Mouse (Mus musculus) intestine, embryonic 15.5 days (tissue): ENCODE results near the gene Fau. TPM values are rescaled to one million over a fixed set of nuclear protein-coding genes. Genes with fewer than 3 reads are reported as not detected.
A peak's percentile ranks its signal among the peaks of the same experiment; 100 is the strongest.

ENCODE experiments used
- ATAC-seq: fragments of 200-750 bp; cut with Nextera tagmentation; 2 replicates; pipeline ENCODE4 v1.8.0; 2017; ENCODE audit warnings: moderate TSS enrichment, moderate library complexity
- H3K27ac ChIP-seq: fragments of 300-500 bp; sonication (generic); 2 replicates; pipeline ENCODE4 v1.5.1; 2015; ENCODE audit warnings: mild to moderate bottlenecking, inconsistent platforms
- H3K27me3 ChIP-seq: fragments of 300-500 bp; sonication (generic); replicated peaks from 2 replicates; pipeline ENCODE4 v1.6.1; 2015; ENCODE audit warnings: inconsistent platforms
- H3K36me3 ChIP-seq: fragments of 300-500 bp; sonication (generic); 2 replicates; pipeline ENCODE4 v1.6.1; 2015; ENCODE audit warnings: inconsistent platforms
- H3K4me1 ChIP-seq: fragments of 300-500 bp; sonication (generic); replicated peaks from 2 replicates; pipeline ENCODE4 v1.6.1; 2015; ENCODE audit warnings: inconsistent platforms
- H3K4me2 ChIP-seq: fragments of 300-500 bp; sonication (generic); replicated peaks from 2 replicates; pipeline ENCODE4 v1.6.1; 2015; ENCODE audit warnings: mild to moderate bottlenecking, inconsistent platforms
- H3K4me3 ChIP-seq: fragments of 300-500 bp; sonication (generic); replicated peaks from 2 replicates; pipeline ENCODE4 v1.5.1; 2015; ENCODE audit warnings: inconsistent platforms
- H3K9ac ChIP-seq: fragments of 300-500 bp; sonication (generic); 2 replicates; pipeline ENCODE4 v1.6.1; 2015; ENCODE audit warnings: inconsistent platforms
- H3K9me3 ChIP-seq: fragments of 300-500 bp; sonication (generic); 2 replicates; pipeline ENCODE4 v1.6.1; 2016; ENCODE audit warnings: inconsistent platforms
- WGBS: fragments of 180-500 bp; shearing (Covaris S2); methylation state at CpG from one replicate; pipeline ENCODE4 v1.1.7; 2015; 5-methylcytosine and 5-hydroxymethylcytosine counted together
- polyA plus RNA-seq: library from polyadenylated mRNA; unstranded; fragments of >200 nt; fragmentation: Nextera tagmentation; extraction: Ambion mirVana; gene quantifications from 2 replicates; pipeline ENCODE4 v1.2.1, GENCODE M21; 2015

The Fau gene
- polyA plus RNA-seq, 1 experiment from 2014 or later: 876 TPM

DNA sequence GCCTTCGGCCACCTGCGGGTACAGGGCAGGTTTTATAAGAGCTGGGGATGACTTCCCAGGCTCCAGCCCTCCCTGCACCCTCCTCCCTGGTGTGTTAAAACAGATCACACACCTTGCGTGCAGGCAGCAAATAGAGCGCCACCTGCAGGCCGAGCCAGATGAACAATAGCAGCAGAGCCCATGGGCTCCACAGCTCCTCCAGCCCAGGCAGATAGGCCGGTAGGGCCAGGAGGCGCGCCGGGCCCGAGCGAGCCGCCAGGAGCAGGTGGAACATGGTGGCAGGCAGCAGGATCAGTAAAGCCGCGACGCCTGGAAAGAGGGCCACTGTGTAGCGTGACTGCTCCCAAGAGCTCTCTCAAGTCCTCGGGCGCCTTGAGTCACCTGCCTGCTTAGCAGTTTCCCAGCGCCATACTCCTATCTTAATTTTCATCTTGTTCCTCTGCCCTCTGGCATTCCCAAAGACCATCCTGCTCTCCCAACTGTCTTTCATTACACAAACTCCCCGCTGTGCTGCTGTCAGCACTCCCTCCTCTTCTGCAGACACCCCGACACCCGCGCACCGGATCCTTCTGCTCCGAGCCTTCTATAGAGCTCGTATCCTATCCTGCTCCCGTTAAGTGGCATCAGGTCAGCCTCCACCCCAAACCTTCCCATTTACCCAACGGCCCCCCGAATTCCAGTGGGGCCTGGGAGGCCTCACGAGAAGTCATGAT lies 9.5 kb downstream of the Fau start:
- H3K4me1 ChIP-seq: peaks cover 28% of the 10 kb centered on the region
- peaks cover 26% of the 10 kb centered on the region for H3K36me3 ChIP-seq
- peak overlapping the region; percentile 54 for H3K9ac ChIP-seq
- no peaks in the 10 kb centered on the region for H3K27me3 ChIP-seq
- H3K27ac ChIP-seq: peak overlapping the region; percentile 76
- H3K4me3 ChIP-seq: peak overlapping the region; percentile 48
- under 1% methylated on average over 30 of the region's 30 CpGs for WGBS
- peak; percentile 70 for ATAC-seq
- H3K4me2 ChIP-seq: peak overlapping the region; percentile 92
- H3K9me3 ChIP-seq: no peaks in the 10 kb centered on the region

DNA sequence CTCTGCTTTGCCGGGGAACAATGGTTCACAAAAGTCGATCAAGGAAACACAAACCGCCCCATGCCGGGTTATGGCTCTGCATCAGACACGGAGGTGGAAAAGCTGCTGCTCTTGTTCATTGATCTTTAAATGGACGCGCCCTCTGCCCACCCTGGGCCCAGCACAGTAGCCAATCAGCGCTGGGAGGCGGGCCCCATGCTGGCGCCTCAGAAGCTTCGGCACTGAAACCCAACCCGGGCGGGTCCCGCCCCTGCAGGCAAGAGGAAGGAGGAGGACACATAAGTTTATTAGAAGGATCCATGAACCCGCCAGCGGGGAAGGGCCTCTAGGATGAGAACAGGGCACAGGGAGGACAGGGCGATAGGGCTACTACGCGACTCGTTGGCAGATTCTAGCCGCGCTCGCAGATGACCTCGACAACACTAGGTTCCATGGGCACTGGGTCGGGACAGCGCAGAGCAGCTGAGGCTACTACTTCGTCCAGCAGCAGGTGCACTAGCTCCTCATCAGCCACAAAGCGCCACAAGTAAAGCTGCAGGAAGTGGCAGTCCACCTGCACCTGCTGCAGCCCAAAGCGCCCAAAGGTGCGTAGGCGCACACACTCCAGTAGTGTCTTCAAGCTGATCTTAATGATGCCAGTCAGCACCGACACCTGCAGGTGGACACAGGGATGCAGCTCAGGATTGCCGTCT lies 10.2 kb downstream of the Fau start, which contains the start of gene Tm7sf2:
TSS of gene Tm7sf2 (minus strand) at position 650 of the 692 bp plus-strand sequence.
- ATAC-seq: peak; percentile 97
- Histone ChIP-seq H3K4me3 (peak within 1 kb of the TSS; percentile 48), H3K36me3 (peaks cover 26% of the 10 kb centered on the region), H3K9me3 (no peaks in the 10 kb centered on the region), H3K27me3 (no peaks in the 10 kb centered on the region), H3K9ac (peak within 1 kb of the TSS; percentile 54), H3K4me1 (peaks cover 21% of the 10 kb centered on the region), H3K27ac (peak within 1 kb of the TSS; percentile 76), H3K4me2 (peak within 1 kb of the TSS; percentile 92)
- 7% methylated on average over 33 of the region's 33 CpGs for WGBS

DNA sequence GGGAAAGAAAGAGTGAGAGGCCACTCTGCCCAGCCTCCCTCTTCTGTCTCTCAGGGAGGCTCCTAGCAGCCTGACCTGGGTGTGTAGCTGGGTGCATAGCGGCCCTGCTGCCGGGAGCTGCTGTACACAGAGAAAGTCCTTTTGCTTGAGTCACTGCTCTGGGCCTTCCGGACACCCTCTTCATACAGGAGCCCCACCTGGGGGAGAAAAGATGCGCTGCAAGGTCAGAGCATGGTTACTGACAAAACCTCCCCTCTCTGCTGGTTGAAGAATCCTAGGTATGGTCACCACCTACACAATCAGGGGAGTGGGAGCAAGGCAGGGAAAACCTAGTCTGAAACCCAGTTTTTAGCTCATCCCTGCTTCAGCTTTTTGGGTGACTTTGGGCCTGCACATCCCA lies 11.3 kb downstream of the Fau start:
- Histone ChIP-seq H3K4me1 (peaks cover 21% of the 10 kb centered on the region), H3K9ac (no peak overlapping the region), H3K4me3 (no peak overlapping the region), H3K4me2 (no peak overlapping the region), H3K9me3 (no peaks in the 10 kb centered on the region), H3K36me3 (peaks cover 26% of the 10 kb centered on the region), H3K27ac (no peak overlapping the region), H3K27me3 (no peaks in the 10 kb centered on the region)
- WGBS: 61% methylated on average over 4 of the region's 4 CpGs
- ATAC-seq: no peak

DNA sequence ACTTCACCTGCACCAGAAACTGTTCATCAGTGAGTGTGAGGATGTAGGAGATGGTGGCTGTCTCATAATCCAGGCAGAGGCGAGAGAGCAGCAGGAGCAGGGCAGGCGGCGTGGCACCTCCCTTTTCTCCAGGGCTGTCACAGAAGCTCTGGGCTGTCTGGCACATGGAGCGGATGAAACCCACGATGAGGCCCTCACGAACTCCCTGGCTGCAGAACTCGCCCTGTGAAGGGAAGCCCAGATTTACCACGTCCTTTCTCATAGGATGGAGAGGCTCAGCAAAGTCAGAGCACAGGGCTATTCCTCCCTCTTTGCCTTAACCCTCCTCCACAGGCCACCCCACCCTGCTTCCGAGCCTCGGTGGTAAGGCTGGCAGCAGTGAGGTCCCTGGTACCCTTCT lies 12.2 kb downstream of the Fau start:
- Histone ChIP-seq H3K27ac (no peak overlapping the region), H3K9me3 (no peaks in the 10 kb centered on the region), H3K9ac (no peak overlapping the region), H3K4me2 (no peak overlapping the region), H3K4me1 (peaks cover 21% of the 10 kb centered on the region), H3K4me3 (no peak overlapping the region), H3K36me3 (peaks cover 26% of the 10 kb centered on the region), H3K27me3 (no peaks in the 10 kb centered on the region)
- WGBS: 91% methylated on average over 10 of the region's 10 CpGs
- ATAC-seq: no peak

GRCm38 (mm10) chr19:6070571-6071250 lies 13.1 kb downstream of the Fau start:
- Histone ChIP-seq H3K4me2 (no peak overlapping the region), H3K4me1 (peaks cover 21% of the 10 kb centered on the region), H3K36me3 (peaks cover 26% of the 10 kb centered on the region), H3K9me3 (no peaks in the 10 kb centered on the region), H3K9ac (no peak overlapping the region), H3K4me3 (no peak overlapping the region), H3K27ac (no peak overlapping the region), H3K27me3 (no peaks in the 10 kb centered on the region)
- WGBS: 87% methylated on average over 31 of the region's 31 CpGs
- ATAC-seq: no peak

GRCm38 (mm10) chr19:6071261-6071660 lies 13.6 kb downstream of the Fau start:
- Histone ChIP-seq H3K4me1 (peaks cover 24% of the 10 kb centered on the region), H3K4me3 (no peak overlapping the region), H3K27ac (no peak overlapping the region), H3K27me3 (no peaks in the 10 kb centered on the region), H3K36me3 (peaks cover 26% of the 10 kb centered on the region), H3K4me2 (no peak overlapping the region), H3K9ac (no peak overlapping the region), H3K9me3 (no peaks in the 10 kb centered on the region)
- no peak for ATAC-seq
- WGBS: 94% methylated on average over 19 of the region's 19 CpGs

DNA sequence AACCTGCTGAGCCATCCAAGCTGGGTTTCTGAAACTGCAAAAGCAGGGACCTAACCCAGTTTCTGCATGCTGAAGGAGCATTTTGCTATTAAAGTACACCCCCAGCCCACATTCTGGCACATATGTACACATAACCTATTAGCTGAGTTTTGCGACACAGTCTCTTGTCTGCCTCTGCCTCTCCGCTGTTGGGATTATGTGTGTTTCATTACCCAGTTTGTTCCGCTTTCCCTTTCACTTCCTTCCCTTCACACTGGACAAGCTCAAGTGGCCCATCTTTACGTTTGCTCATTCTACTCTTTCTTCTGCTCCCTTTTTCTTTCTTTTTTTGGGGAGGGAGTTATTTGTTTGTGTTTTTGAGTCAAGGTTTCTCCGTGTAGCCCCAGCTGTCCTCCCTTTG lies 16.2 kb downstream of the Fau start:
- H3K4me2 ChIP-seq: no peak overlapping the region
- WGBS: 87% methylated on average over 5 of the region's 5 CpGs
- no peaks in the 10 kb centered on the region for H3K9me3 ChIP-seq
- H3K27ac ChIP-seq: no peak overlapping the region
- H3K4me1 ChIP-seq: peaks cover 9% of the 10 kb centered on the region
- H3K9ac ChIP-seq: no peak overlapping the region
- no peak overlapping the region for H3K4me3 ChIP-seq
- peaks cover 26% of the 10 kb centered on the region for H3K36me3 ChIP-seq
- ATAC-seq: no peak
- no peaks in the 10 kb centered on the region for H3K27me3 ChIP-seq

- 1% methylated on average over 33 of the region's 33 CpGs for WGBS
- Histone ChIP-seq H3K9me3 (no peaks in the 10 kb centered on the region), H3K27ac (peak within 1 kb of the TSS; percentile 89), H3K36me3 (peaks cover 14% of the 10 kb centered on the region), H3K4me1 (peaks cover 9% of the 10 kb centered on the region), H3K9ac (peak within 1 kb of the TSS; percentile 81), H3K27me3 (no peaks in the 10 kb centered on the region), H3K4me2 (peak within 1 kb of the TSS; percentile 84), H3K4me3 (peak within 1 kb of the TSS; percentile 85)
- ATAC-seq: peak; percentile 93
Observed at GRCm38 (mm10) chr19:6076564-6077393, 19.1 kb downstream of the Fau start, which contains the start of gene Vps51. TSS of gene Vps51 (minus strand) at chr19:6077231.

DNA sequence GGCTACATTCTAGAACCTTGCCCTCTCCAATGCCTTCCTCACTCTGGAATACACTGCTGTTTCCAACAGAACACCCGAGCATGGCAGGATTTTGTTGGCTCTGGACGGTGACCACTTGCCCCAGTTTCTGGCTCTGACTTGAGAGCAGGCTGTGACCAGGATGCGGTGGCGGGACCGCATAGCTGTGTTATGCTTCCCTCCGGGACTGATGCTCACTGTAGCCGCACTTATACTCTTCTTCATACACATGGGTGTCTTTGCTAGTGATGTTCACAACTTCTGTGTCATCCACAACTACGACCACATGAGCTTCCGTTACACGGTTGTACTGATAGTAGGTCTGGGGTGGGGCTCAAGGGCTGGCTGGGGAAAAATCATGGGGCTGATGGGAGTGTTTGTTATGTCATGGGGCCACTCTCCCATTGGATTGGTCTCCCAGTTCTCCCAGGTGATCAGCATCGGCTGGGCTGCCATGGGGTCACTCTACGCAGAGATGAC lies 22.4 kb downstream of the Fau start, which contains the start of gene Tmem262:
TSS of gene Tmem262 (plus strand) at position 51 of the 498 bp plus-strand sequence.
- Histone ChIP-seq H3K36me3 (peaks cover 21% of the 10 kb centered on the region), H3K27me3 (no peaks in the 10 kb centered on the region), H3K27ac (no peak within 1 kb of the TSS), H3K4me1 (peaks cover 15% of the 10 kb centered on the region), H3K9ac (no peak within 1 kb of the TSS), H3K9me3 (no peaks in the 10 kb centered on the region), H3K4me3 (no peak within 1 kb of the TSS), H3K4me2 (no peak within 1 kb of the TSS)
- ATAC-seq: no peak
- WGBS: 92% methylated on average over 12 of the region's 12 CpGs

DNA sequence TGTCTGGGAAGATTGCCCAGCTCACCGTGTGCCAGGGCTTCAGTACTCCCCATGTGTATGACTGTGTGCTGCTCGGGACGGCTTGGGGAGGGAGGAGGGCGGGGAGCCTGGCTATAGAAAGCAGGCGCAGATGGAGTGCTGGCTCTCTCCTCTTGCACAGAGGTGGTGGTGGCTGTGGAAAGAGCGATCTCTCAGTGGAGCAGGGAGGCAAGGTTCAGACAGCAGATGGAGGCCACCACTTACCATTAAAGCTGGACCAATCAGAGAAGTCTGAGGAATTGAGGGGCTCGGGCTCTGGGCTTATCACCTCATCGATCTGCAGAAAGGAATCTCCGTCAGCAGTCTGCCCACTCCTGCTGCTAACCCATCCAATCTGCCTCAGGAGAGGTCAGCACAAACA lies 24.5 kb downstream of the Fau start, which contains the start of gene Gm28374:
TSS of gene Gm28374 (minus strand) at position 101 of the 400 bp plus-strand sequence.
- Histone ChIP-seq H3K9me3 (no peaks in the 10 kb centered on the region), H3K9ac (no peak within 1 kb of the TSS), H3K4me2 (no peak within 1 kb of the TSS), H3K27ac (no peak within 1 kb of the TSS), H3K36me3 (peaks cover 26% of the 10 kb centered on the region), H3K4me3 (no peak within 1 kb of the TSS), H3K27me3 (no peaks in the 10 kb centered on the region), H3K4me1 (peaks cover 10% of the 10 kb centered on the region)
- ATAC-seq: no peak
- 89% methylated on average over 9 of the region's 9 CpGs for WGBS

DNA sequence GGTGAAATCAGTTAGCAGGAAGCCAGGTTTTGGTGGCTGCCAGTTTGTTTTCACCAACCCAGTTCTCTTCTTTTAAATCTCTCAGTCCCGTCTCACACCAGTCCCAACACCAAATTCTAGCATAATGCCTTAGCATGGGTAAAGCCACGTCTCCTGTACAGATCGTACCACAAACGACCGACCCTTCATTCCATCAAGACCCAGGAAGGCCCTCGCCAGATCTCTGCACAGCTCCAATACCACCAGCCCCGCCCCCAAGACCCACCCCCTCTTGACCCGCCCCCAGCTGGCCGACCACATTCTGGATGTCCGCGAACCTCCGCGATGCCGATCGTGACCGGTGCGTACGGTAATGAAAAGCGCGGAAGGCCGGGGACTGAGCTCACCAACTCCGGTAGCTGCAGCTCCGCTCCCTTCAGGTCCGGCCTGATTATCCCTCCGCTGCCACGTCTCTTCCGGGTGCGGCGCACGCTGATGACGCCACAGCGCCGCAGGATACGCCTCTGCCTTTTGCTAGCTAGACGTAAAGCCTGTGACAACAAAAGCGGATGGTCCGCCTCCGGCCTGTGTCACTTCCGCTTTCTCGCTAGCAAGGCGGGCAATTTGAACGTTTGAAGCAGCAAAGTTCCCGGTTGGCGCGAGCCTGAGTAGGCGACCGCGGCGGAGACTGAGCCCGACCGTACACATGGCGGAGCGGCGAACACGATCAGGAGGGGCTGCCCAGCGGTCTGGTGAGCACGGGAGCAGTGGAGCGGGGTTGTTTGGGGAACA lies 27.0 kb downstream of the Fau start, which contains the start of the genes Zfpl1 and Cdca5:
TSS of gene Zfpl1 (minus strand) at position 479 of the 771 bp plus-strand sequence.
TSS of gene Cdca5 (plus strand) at position 506 of the 771 bp plus-strand sequence.
- Histone ChIP-seq H3K4me1 (peaks cover 10% of the 10 kb centered on the region), H3K9me3 (no peaks in the 10 kb centered on the region), H3K27me3 (no peaks in the 10 kb centered on the region), H3K36me3 (peaks cover 26% of the 10 kb centered on the region), H3K9ac (peak within 1 kb of the TSS; percentile 62), H3K4me3 (peak within 1 kb of the TSS; percentile 65), H3K27ac (peak within 1 kb of the TSS; percentile 54), H3K4me2 (peak within 1 kb of the TSS; percentile 75)
- peak; percentile 94 for ATAC-seq
- WGBS: under 1% methylated on average over 58 of the region's 58 CpGs
